Mouse (Mus musculus) lung, adult 18-20 months (tissue): ENCODE measurements at regions not wholly inside any gene's neighbourhood (a gene's known extent, or its start where the extent isn't known, plus 50 kb on each side); places are given as distances from the start of the nearest gene placed in this dataset.

Source experiments
- DNase-seq, 2 experiments: peaks; one replicate each; pipeline ENCODE4 v3.0.0; 2022; ENCODE audit warnings: mixed read lengths in 2 of 2

GRCm38 (mm10) chr1:163555185-163555584 is 151.7 kb upstream of the Gorab start:
- DNase-seq, result no peak

- no peak for DNase-seq
Measured at GRCm38 (mm10) chr1:163538776-163539492, 135.5 kb upstream of the Gorab start.

DNA sequence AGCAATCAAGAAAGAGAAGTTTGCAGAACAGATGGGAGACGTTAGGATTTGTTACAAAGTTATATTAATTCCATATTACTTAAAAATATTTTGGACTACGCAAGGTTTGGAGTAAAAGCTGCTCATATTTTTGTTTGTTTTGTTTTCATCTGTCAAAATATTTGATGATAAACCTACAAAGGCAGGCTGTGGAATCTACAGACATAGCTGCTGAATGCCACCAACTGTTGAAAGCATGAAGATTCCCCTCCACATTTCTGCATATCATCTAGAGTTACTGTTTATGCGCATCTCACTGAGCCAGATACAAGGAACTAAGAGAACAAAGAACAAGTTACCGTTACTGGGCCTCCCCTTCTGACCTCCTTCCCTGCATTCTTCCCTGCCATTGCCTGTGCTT is 127.1 kb upstream of the Gorab start:
- no peak for DNase-seq

- DNase-seq, result no peak
Measured at GRCm38 (mm10) chr1:163517966-163518365, 114.5 kb upstream of the Gorab start.

GRCm38 (mm10) chr1:163512847-163513246 is 109.4 kb upstream of the Gorab start:
- no peak for DNase-seq

- DNase-seq, result no peak
Measured at GRCm38 (mm10) chr1:163512008-163512407, 108.5 kb upstream of the Gorab start.

DNA sequence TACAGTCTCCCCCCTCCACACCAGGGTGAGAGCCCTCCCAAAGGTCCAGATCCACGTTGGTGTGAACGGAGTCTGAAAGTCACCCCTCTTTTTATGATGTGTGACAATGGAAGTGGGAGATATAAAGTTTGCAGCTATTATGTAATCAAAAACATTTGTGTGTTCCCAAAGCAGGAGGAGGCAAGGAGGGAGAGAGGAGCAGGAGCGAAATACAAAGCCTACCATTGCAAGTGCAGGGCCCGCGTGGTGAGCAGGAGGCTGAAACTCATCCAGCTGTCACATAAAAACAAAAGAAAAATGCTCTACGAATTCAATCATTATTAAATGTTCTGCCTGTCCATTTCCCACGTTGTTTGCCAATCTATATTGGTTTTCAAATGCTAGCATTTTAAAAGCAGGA is 101.6 kb upstream of the Gorab start:
- DNase-seq, result no peak

DNA sequence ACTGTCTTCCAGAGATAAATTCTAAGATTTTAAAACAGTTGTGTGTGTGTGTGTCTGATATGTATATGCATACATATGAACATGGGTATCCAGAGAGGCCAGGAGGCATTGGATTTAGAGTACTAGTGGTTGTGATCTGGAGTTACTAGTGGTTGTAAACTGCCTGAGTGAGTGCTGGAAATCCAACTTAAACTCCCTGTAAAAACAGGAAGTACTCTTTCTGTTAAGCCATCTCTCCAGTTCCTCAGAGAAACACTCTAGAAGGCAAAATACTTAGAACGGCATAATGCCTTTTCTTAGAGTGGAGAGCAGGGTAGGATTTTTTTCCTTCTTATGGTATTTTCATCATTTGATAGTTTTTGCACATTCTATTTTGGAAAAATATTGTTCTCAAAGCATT is 99.1 kb upstream of the Gorab start:
- no peak for DNase-seq

GRCm38 (mm10) chr1:163498398-163498958 is 95.0 kb upstream of the Gorab start:
- no peak for DNase-seq

GRCm38 (mm10) chr1:163496416-163496815 is 92.9 kb upstream of the Gorab start:
- no peak for DNase-seq

- no peak for DNase-seq
Measured at GRCm38 (mm10) chr1:163488532-163488931, 85.1 kb upstream of the Gorab start.

DNA sequence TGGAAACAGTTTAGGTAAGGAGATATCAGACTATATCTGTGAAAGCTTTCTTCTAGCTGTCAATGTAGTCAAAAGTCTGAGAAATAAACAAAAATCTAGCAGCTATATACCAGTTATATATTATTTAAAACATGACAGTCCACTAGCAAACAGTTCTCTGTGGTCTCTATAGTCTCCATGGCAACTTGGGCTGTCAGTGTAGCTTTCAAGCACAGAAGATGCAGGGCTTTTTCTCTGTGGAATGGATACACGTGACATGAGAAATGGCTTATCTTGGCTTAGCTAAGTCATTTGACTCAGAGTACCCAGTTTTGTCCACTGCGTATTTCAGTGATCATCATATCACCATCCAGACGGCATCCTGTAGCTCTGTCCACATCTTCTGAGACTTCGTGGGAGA is 84.6 kb upstream of the Gorab start:
- DNase-seq, result no peak

GRCm38 (mm10) chr1:163483098-163483497 is 79.6 kb upstream of the Gorab start:
- no peak for DNase-seq

DNA sequence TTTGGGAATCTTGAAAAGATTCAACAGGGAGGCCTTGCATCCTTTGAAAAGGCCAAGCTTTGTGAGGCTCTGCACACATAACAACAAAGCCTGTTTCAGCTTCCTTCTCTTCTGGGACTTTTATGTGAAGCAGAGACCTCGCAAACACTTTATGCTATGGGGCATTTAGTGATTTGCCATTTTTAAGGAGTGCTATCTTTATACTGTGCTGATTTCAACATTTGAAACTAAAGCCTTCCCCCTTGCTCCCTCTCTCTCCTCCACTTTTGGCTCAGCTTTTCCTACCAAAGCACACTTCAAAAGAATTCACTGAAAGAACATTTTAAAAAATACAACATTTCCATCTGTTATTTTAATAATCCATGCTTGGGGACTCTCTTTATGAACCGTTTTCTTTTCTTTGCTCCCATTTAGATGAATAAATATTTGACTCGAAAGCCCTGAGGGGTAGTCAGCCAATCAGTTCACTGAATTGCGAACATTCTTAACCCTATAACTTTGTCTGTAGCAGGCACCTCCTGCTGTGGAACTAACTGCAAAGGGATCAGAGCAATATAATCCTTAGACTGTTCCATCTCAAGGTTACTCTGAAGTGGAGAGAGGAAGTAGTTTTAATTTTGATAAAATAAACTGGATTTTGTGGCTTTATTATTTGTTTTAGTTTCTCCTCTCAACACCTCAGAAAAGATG is 74.2 kb upstream of the Gorab start:
- DNase-seq, result no peak

- DNase-seq, result no peak
Measured at GRCm38 (mm10) chr1:163461194-163461593, 57.7 kb upstream of the Gorab start.

GRCm38 (mm10) chr1:163456366-163456765 is 52.9 kb upstream of the Gorab start:
- no peak for DNase-seq
